Comparison of ENCODE assay signal across 20 mouse cellular contexts in genomic region chr4:136960068-136960467, GRCm38 (mm10). TPM values are rescaled to one million over a fixed set of nuclear protein-coding genes. Genes with fewer than 3 reads are reported as not detected.
A peak's percentile ranks its signal among the peaks of the same experiment; 100 is the strongest.
DNase-seq lines count a peak whose midpoint lies in the region; TF ChIP-seq lines count a peak whose summit lies in the region.
"Had no signal": no experiment of that assay in that cellular context is flagged by ENCODE, and none has a peak within 500 bp of the region (broad histone marks: within the 10 kb centered on the region; RNA-seq: fewer than 3 reads in every experiment).

No protein-coding gene starts in this region.

- TF ChIP-seq RAD21 in CH12.LX (IDR thresholded peaks at IDR 0.05; ENCODE audit: low read depth, low read length), result no peak

- H3K27me3 ChIP-seq in CH12.LX (replicated peaks), result peaks cover 87% of the 10 kb centered on the region

- no peak overlapping the region for H3K9ac ChIP-seq in CH12.LX (ENCODE audit: insufficient read depth, low read depth)
- H3K9ac ChIP-seq: embryonic facial prominence, embryonic 12.5 days; forebrain, embryonic 13.5 days; forebrain, embryonic 15.5 days; forebrain, postnatal 0 days had no signal

- H3K4me2 ChIP-seq in CH12.LX (ENCODE audit: insufficient read depth, low read depth, poor library complexity, severe bottlenecking), result peak overlapping the region; percentile 49; the same call in 1 of the 2 replicates
- H3K4me2 ChIP-seq: embryonic facial prominence, embryonic 12.5 days; forebrain, embryonic 13.5 days; forebrain, embryonic 15.5 days had no signal

- DNase-seq in adrenal gland, adult 2 months, result peak; percentile 47
- no peak for DNase-seq in adrenal gland, adult 18-20 months (ENCODE audit: low spot score in 2 of 2)
- DNase-seq in adrenal gland, postnatal 14 days, result peak; percentile 69
- no peak for DNase-seq in adrenal gland, postnatal 25 days
- DNase-seq in CH12.LX (ENCODE audit: extremely low read depth) (no peak), MN1 (ENCODE audit: low spot score) (peak; percentile 36)
- no peak for DNase-seq in gastrocnemius, adult 8-10 months (ENCODE audit: low spot score in 2 of 2)
- DNase-seq in frontal cortex, postnatal 25 days (ENCODE audit: low spot score in 2 of 2), result no peak
- DNase-seq: cerebellum, adult 11-12 months; cerebellum, adult 2 months; cerebellum, adult 9-10 months; cerebellum, postnatal 10 days; cerebellum, postnatal 25 days; forebrain, postnatal 0 days; gastrocnemius, adult 2 months had no signal

- dilution Hi-C loops in CH12.LX (cut with MboI; ENCODE audit: extremely low pct_ligation_motif_present, extremely low pct_unique_long_range_greater_than_20kb, low sequenced_read_pairs), result no loop called here

- no peak for TF ChIP-seq POLR2A in CH12.LX (IDR thresholded peaks at IDR 0.05; ENCODE audit: low read depth, low read length)

- no peaks in the 10 kb centered on the region for H3K36me3 ChIP-seq in CH12.LX (replicated peaks in 1 of 2; ENCODE audit: control insufficient read depth in 1 of 2, insufficient read depth in 1 of 2, low read length in 1 of 2)
- H3K36me3 ChIP-seq: embryonic facial prominence, embryonic 10.5 days; embryonic facial prominence, embryonic 12.5 days; forebrain, embryonic 15.5 days; G1E had no signal

- H3K9me3 ChIP-seq in CH12.LX (replicated peaks; ENCODE audit: low read length), result peaks cover 10% of the 10 kb centered on the region
- H3K9me3 ChIP-seq: embryonic facial prominence, embryonic 10.5 days; embryonic facial prominence, embryonic 12.5 days; forebrain, embryonic 13.5 days; forebrain, embryonic 15.5 days had no signal

- peaks cover 15 to 16% of the 10 kb centered on the region in 2 experiments for H3K4me1 ChIP-seq in CH12.LX (ENCODE audit: control insufficient read depth in 1 of 2, insufficient read depth in 2 of 2)

- H3K4me3 ChIP-seq in CH12.LX (replicated peaks in 1 of 3; ENCODE audit: low read depth in 2 of 3, low read length in 2 of 3, poor library complexity in 1 of 3), result no peak overlapping the region
- H3K4me3 ChIP-seq: embryonic facial prominence, embryonic 10.5 days; embryonic facial prominence, embryonic 12.5 days; forebrain, embryonic 13.5 days; forebrain, embryonic 15.5 days; gastrocnemius, adult 2 months had no signal

- no peaks in the 10 kb centered on the region for H3K79me2 ChIP-seq in CH12.LX (replicated peaks; ENCODE audit: control insufficient read depth, extremely low read depth, insufficient read depth, poor library complexity, severe bottlenecking)

- in situ Hi-C loops in CH12.LX (cut with MboI; ENCODE audit: low pct_ligation_motif_present, low pct_unique_long_range_greater_than_20kb, low sequenced_read_pairs), result no loop called here

- TF ChIP-seq CTCF in CH12.LX (conservative IDR thresholded peaks at IDR 0.05 in 1 of 2, IDR thresholded peaks at IDR 0.05 in 1 of 2; ENCODE audit: low read depth in 2 of 2, low read length in 2 of 2), result no peak

- TF ChIP-seq EP300 in CH12.LX (IDR thresholded peaks at IDR 0.05; ENCODE audit: low read length), result no peak

- no peak overlapping the region for H3K27ac ChIP-seq in CH12.LX (ENCODE audit: insufficient read depth, low read depth)
- H3K27ac ChIP-seq: embryonic facial prominence, embryonic 10.5 days; embryonic facial prominence, embryonic 12.5 days; forebrain, embryonic 13.5 days; forebrain, embryonic 15.5 days; gastrocnemius, adult 2 months had no signal

TF ChIP-seq in CH12.LX, 34 proteins besides CTCF, POLR2A, EP300 and RAD21:
- TF ChIP-seq KAT2A (IDR thresholded peaks at IDR 0.05; ENCODE audit: insufficient replicate concordance, low read length), result no peak
- TF ChIP-seq GABPA (IDR thresholded peaks at IDR 0.05; ENCODE audit: insufficient replicate concordance, low read depth, low read length), result no peak
- no peak for TF ChIP-seq MAX (IDR thresholded peaks at IDR 0.05; ENCODE audit: low read length)
- TF ChIP-seq CHD2 (IDR thresholded peaks at IDR 0.05; ENCODE audit: low read length), result no peak
- TF ChIP-seq CHD1 (IDR thresholded peaks at IDR 0.05; ENCODE audit: low read depth, low read length), result no peak

RNA-seq across cellular contexts. Expression of gene Epha8, which starts 3.5 kb away (rescaled TPM):
- total RNA-seq in adrenal gland, adult 2 months (2021), result under 1 TPM; 0.12 to 0.55 TPM
- polyA plus RNA-seq in adrenal gland, adult 2 months (2012; rRNA removed), result 0.48 and 0.49 TPM in 2 replicates
- total RNA-seq in adrenal gland, adult 18-20 months (2021), result under 1 TPM; 0.10 to 0.22 TPM
- total RNA-seq in adrenal gland, postnatal 14 days (2021), result 0.11 and 0.26 TPM in 2 replicates
- 0.33 and 0.43 TPM in 2 replicates for total RNA-seq in adrenal gland, postnatal 25 days (2021)
- not detected in 2 replicates for total RNA-seq in CH12.LX (2012; rRNA removed)
- total RNA-seq in CH12.LX (2014; rRNA removed), result not detected in 2 replicates
- not detected in 2 replicates for polyA plus RNA-seq in CH12.LX (2012; ENCODE audit: insufficient read length, low read depth)
- total RNA-seq in gastrocnemius, adult 8-10 months (2022), result not detected
- total RNA-seq: gastrocnemius, adult 2 months had no signal
- polyA plus RNA-seq: G1E had no signal

Comparison
In these comparisons a context has a peak if more than half of its experiments do, and no peak if none do; other contexts are left out.
1. DNase-seq: peak in adrenal gland, adult 2 months (single experiment), adrenal gland, postnatal 14 days (single experiment) and MN1 (single experiment); none in adrenal gland, adult 18-20 months (0 of 2), adrenal gland, postnatal 25 days (single experiment), CH12.LX (single experiment), gastrocnemius, adult 8-10 months (0 of 2) and frontal cortex, postnatal 25 days (0 of 2).